Mouse (Mus musculus): Measurements from ENCODE around the gene Smbd1. TPM values are rescaled to one million over a fixed set of nuclear protein-coding genes. Genes with fewer than 3 reads are reported as not detected.

Smbd1 gene
- total RNA-seq, 2 experiments from 2014 or later, result not detected

DNA sequence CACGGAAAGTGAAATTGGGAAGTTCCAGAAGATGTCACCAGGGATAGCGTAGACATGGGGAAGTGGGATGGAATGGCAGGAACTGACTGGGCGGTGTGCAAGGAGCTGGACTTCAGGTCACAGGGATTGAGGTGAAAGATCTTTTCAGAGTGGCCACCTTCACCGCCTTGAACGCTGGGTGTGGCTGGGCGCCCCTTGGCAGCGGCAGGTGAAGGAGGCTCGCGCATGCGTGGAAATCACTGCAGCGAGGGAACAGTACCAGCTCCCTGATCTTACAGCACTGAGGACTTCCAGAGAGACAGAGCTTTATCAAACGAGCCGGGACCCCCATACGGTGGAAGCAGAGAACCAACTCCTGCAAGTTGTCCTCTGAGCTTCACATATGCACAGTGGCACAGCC, 4.3 kb upstream of the Smbd1 start:
- ATAC-seq (replicated peaks; ENCODE audit: poor library complexity, severe bottlenecking), result peak; percentile 57

DNA sequence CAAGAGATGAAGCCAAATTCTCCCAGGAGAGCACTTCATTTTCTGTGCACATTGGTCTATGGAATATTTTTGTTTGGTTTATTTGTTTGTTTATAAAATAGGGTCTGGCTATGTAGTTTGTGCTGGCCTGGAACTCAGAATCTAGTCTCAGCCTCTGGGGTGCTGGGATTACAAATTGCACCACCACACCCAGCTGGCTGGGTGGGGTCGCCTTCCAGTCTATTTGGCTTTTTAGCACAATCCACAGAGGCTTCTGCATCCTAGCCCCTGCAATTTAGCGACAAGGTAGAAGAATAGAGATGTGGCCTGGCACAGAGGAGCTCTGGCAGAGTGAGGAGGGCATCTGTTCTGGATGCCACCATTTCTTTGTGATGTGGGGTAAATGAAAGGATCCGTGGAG, 3.5 kb upstream of the Smbd1 start:
- no peak for ATAC-seq (replicated peaks; ENCODE audit: poor library complexity, severe bottlenecking)

DNA sequence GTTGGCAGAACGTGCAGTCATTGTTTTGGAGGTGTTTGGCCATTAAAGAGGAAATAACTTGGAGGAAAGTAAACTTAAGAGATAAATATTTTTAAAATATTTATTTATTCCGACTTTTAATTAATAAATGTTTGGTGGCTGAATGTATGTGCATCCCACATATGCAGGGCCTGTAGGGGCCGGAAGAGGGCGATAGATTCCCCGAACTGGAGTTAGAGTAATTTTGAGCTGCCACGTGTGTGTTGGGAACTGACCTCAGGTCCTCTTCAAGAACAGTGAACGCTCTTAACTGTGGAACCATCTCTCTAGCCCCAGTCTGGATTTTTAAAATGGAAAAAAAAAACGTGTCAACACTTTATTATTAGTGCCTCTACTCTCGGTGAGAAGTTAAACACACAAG, 3.1 kb upstream of the Smbd1 start:
- ATAC-seq (replicated peaks; ENCODE audit: poor library complexity, severe bottlenecking), result no peak

DNA sequence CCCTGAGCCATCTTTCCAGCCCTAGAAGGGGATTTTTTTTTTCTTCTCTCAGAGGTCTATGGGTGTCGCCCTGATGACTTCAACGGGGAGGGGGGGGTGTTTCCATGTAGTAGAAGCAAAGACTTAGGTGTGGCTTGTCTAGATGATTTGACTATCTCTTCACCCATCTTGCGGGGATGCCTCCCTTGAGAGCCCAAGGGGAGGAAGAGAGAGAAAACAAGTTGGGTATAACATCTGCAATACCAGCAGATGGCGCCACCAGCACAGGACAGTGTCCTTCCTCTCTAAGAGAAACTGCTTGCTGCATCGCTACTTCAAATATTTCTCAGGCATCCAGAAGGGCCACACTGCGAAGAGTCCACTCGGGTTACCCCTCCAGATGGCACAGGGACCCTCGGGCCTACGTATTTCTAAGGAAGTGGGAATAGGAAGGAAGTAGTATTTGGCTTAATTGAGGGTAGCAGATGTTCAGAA, 2.6 kb upstream of the Smbd1 start:
- peak; percentile 87 for ATAC-seq (replicated peaks; ENCODE audit: poor library complexity, severe bottlenecking)

DNA sequence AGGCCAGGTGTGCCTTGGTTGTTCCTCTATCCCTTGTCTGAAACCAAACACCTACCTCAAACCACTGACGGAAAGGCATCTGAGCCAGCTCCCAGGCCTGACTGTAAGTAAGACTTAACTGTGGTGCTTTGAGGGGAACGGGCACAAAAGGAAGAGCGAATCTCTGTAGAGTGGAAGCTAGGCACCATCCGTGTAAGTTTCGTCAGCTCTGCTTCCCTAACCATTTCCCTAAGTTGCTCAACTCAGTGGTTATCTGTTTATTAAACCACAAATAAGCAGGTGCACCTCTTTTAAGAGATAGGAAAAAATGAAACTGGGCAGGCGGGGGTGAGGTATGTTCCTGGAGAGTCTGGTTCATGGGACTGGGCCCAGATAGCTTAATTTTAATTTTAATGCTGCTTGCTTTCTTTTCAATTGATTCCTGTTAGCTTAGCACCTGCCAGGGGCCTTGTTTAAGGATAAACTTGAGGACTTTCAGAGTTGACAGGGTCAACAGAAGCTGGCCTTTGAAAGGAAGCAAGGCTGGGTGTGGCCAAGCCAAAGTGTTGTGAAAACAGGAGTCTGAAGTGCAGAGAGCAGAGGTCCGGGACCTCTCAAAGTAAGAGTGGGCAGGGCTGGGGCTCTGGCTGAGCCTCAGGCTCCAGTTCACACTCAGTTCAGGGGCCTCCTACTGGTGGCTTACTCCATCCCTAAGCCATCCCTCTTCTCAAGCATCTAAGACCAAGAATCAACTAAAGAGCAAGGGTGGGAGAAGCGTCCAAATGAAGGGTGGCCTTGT, 2.7 kb downstream of the Smbd1 start:
- peak; percentile 40 for ATAC-seq (replicated peaks; ENCODE audit: poor library complexity, severe bottlenecking)

DNA sequence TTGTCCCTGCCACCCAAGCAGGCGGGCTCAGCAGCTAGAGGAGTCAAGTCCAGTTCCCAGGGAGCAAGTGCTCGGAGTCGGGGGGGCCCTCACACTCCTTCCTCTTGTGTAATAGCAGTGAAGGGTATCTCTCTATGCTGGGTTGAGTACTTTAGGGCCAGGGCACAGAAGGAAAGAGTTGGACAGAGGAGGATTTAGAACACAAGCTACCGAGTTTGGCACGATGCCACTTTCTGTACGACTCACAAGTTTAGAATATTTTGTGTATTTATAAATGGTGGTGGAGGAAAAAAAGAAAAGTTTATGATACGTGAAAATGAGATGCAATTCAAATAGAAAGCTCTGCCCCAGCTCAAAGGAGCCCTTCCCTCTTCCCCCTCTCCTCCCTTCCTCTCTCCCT, 5.1 kb downstream of the Smbd1 start:
- peak; percentile 45; the same call in 1 of the 2 replicates for ATAC-seq (replicated peaks; ENCODE audit: poor library complexity, severe bottlenecking)

DNA sequence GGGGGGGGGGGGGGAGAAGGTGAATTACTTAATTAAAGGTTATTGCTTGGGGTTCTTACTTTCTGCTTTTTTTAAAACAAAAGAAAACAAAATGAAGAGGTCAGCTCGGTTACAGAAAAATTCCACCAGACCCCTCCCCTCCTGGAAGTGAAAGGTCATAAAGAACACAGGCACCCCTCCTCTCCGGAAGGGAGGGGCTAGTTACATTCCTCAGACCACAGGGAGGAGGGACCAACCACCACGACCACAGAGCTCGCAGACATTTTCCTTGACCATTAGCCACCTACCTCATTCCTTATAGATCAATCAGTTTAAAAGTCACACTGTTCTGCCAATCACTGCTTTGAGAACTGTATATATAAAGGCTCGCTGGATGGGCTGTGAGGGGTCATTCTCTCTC, 6.4 kb downstream of the Smbd1 start:
- ATAC-seq (replicated peaks; ENCODE audit: poor library complexity, severe bottlenecking), result no peak

DNA sequence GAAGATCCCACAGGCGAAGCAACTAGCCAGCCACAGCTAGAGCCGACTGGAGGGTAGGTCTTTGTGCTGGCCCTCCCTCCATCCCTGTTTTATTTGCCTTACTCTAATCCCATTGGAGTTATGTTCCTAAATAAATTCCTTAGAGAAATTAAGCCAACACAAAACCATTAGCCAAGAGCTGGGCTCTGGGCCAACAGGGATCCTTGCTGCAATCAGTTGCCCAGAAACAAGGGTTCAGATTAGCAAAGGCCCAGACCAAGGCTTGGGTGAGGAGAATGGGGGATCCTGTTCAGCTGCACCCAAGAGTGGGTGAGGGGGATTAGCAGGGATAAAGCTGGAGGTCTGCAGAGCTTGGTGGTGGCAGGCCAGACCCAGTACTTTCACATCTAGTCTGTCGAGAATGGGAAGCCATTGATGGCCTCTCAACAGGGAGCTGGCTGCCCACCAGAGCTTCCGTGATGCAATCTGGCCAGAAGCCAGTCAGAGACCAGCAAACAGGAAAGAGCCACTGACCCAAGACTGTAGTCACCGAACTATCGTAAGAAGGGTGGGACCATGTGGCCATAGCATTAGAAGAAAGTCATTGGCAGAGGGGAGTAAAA, 6.9 kb downstream of the Smbd1 start:
- ATAC-seq (replicated peaks; ENCODE audit: poor library complexity, severe bottlenecking), result peak; percentile 77

DNA sequence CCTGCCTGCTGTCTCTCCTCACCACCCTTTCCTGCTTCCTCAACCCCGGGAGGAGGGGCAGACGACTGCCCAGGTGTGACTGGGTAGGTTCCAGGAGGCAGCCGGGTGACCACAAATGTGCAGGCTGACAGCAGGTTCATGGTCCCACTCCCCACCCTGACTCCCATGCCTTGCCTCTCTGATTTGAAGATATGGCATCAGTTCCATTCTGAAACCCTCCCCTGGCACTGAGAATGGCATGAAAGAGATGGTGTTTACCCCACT, 12.9 kb downstream of the Smbd1 start, which contains the start of gene Muc20:
Gene Muc20 (minus strand): TSS at position 10 of the 264 bp plus-strand sequence.
- no peak for ATAC-seq (replicated peaks; ENCODE audit: poor library complexity, severe bottlenecking)

DNA sequence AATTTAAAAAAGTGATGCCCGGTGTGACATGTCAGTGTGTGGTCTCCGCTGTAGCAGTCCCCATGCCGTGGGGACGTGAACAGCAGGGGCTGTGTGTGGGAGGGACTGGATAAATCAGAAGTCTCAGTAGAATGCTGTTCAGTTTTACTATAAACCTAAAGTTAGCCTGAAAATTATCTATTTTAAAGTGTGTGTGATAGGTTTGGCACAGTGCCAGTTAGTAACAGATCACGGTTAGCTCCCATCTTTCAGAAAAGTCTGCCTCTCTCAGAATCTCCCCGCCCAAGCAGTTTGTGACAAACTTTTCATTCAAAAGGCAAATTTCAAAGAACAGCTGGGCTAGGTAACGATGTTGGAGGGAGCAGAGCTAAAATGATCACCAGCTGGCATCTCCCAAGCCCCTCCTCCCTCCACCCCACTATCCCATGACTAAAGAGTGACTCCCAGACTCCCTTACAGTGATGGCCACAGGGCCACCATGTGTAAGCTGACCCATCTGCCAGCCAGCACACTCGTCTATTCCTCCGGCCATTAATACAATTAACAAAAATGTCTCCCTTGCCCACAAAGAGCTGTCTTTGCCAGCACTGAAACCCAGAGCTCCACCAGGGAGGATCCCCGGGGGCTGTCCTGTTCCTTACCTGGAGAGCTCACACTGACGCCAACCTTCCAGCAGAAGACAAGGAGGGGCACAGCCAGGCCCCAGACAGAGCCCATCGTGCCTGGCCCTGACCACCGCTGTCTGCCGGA, 13.4 kb downstream of the Smbd1 start:
- no peak for ATAC-seq (replicated peaks; ENCODE audit: poor library complexity, severe bottlenecking)

DNA sequence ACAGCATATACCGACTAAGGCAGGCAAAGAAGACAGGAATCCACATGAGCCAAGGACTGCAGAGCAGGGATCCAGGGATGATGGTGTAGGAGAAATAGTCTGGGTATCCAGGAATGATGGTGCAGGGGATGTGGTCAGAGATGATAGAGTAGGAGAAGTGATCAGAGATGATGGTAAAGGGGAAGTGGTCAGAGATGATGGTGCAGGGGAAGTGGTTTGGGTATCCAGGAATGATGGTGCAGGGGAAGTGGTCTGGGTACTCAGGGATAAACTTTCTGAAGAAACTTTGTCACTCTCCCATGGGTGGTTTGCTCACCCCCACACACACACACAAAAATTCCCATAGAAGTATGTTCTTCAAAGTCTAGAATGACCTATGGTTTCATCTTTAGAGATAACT, 15.1 kb downstream of the Smbd1 start:
- ATAC-seq (replicated peaks; ENCODE audit: poor library complexity, severe bottlenecking), result peak; percentile 94

DNA sequence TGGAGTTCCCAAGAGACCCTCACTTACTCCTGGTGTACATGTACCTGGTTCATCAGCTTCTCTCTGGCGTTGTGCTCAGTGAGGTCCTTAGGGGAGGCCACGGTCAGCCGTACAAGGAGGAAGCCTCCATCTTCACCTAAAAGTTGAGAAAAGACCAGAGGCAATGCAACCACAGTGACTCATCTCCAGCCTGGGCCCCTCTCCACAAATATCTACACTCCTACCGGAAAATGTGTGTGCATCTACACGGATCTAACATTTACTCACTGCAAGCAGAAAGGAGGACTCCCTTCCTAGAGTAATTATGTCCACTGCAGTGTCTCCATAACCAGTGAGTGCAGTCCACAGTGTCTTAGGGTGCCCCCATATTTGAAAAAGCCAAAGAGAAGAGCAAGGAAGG, 20.2 kb downstream of the Smbd1 start:
- ATAC-seq (replicated peaks; ENCODE audit: poor library complexity, severe bottlenecking), result no peak

DNA sequence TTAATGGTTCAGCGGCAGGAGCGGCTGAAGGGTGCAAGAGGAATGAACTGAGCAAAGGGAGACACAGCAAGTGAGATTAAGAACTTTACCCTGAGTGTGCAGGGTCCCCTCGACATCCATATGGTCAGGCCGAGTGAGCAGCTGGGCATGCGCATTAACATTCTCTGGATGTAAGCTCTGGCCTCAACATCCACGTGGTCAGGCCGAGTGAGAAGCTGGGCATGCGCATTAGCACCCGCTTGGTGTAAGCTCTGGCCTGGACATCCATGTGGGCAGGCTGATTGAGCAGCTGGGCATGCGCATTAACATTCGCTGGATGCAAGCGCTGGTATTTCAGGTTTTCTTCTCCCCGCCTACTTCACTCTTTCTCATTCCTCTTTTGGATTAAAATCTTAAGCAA, 25.4 kb downstream of the Smbd1 start:
- no peak for ATAC-seq (replicated peaks; ENCODE audit: poor library complexity, severe bottlenecking)

DNA sequence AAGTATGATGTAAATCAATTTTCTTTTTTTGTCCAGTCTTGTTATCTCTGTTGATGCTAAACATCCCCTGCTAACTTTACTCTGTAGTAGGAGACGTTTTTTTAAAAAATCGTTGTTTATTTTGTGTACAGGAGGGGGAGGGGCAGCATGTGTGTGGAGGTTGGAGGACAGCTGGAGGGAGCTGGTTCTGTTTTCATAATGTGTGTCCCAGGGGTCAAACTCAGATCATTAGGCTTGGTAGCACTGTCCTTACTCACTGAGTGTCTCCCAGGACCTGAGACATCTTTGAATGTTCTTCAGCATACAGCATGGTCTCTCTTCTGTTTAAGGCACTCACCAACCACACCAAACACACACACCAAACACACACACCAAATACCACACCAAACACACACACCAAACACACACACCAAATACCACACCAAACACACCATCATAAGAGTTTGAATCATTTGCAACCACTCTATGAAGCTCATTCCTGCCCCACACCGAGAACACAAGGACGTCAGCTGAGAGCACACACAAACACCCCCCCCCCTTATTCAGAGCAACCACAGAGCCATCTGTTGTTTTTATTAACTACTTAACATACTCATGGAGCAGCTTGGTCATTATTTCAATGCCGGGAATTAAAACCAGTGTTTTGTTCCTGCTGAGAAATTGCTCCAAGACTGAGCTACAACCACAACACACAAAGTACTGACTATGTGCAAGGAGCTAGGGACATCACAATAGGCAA, 26.8 kb downstream of the Smbd1 start:
- no peak for ATAC-seq (replicated peaks; ENCODE audit: poor library complexity, severe bottlenecking)

DNA sequence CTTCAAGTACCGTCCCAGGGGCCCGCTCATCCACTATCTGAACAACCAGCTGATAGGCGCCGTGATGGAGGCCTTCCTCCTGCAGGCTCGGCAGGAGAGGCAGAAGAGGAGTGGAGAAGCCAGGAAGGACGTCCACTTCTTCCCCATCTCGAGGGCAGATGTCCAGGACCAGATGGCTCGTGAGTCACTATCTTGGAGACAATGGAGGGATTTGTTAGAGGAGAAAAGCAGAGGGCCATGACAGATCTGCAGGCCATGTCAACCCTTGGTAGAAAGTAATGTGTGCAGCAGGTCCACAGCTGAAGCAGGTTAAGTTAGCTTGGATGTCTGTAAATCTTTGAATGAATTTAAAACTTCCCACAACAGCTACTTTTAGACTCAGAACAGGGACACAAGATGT, 31.3 kb downstream of the Smbd1 start:
- ATAC-seq (replicated peaks; ENCODE audit: poor library complexity, severe bottlenecking), result no peak

DNA sequence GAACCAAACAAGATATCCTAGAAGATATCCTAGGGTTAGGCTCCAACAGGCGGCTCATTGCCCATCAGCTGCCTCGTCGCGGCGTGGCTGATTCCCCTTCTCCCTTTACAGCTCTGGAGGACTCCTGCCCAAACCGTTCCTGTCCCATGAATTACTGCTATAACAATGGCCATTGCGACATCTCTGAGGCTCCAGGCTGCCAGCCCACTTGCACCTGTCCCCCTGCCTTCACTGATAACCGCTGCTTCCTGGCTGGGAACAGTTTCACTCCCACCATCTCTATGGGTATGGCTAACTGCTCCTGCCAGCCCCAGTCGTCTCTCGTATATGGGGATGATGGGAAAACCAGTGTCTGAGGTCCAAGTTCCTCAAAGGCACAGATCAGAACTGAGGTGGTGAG, 33.6 kb downstream of the Smbd1 start:
- peak; percentile 30; the same call in 1 of the 2 replicates for ATAC-seq (replicated peaks; ENCODE audit: poor library complexity, severe bottlenecking)

DNA sequence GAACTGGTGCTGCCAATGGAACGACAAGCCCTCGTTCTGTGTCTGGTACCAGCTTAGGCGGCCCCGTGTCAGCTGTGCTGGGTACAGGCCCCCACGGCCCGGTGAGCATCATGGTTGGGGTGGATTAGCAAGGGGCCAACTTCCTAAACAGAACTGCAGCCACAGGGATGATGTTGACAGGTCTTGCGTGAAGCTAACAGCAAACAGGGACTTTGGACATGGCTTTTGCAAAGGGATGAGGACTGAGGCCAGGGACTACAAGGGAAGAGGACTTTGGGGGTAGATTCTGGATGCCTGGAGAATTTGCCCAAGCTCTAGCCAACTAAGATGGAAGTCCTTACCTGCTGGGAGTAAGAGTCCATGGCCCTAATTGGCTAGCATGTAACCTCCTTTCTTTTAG, 43.4 kb downstream of the Smbd1 start:
- ATAC-seq (replicated peaks; ENCODE audit: poor library complexity, severe bottlenecking), result no peak

DNA sequence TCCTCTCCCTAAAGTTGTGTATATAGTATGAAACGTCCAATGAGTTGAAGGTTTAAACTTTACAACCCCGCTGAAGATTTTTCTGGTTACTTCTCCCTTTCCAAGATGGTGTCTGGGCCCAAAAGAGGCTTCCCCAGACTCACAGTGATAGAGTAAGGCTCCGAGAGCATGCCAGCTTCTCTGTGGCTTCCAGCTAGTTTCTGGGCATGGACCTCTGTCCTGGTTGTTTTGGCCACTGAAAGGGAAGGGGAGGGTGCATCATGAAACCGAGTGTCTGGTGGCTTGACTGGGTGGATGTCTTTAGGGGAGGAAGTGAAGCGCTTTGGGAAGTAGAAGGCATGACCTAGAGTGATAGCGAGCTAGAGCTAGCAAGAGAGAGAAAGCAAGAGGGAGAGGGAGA, 45.3 kb downstream of the Smbd1 start:
- ATAC-seq (replicated peaks; ENCODE audit: poor library complexity, severe bottlenecking), result no peak

DNA sequence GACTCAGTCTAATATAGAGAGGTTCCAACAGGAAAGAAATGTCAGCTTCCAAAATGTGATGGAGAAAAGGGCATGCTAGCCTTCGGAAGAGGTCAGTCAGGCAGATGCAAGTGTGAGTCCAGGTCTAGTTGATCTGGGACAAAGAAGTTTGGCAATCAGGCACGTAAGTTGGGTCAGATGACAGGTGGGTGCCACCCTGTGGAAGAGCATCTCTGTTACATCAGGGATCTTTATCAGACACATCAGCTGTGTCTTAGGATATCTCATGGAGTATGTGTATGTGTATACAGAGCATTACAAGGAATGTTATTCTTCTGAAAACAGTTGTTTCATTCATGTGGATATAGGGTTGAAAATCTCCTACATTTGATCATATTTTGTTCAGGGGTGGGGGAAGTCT, 45.7 kb downstream of the Smbd1 start:
- no peak for ATAC-seq (replicated peaks; ENCODE audit: poor library complexity, severe bottlenecking)
